Mouse (Mus musculus): ENCODE measurements around the gene Mecp2.

DNA sequence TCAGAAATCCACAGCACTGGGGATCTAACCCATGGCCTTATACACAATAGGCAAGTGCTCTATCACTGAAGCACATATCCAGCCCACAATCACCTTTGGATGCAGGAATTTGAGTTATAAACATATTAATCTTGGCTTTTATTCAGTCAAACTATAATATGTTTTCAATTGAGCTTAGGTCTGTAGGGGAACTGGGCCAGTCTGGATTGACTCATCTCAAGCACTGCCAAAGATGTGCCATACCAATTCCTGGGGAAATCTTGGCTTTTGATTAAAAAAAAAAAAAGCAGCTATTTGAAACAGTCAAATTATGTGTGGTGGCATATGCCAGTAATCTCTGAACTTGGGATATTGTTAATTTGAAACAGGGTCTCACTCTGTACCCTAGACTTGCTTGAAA lies 21.1 kb downstream of the Mecp2 start:
- TF ChIP-seq EP300 (IDR thresholded peaks at IDR 0.05; ENCODE audit: insufficient read depth, low read depth, low read length) (no peak), POLR2A (IDR thresholded peaks at IDR 0.05; ENCODE audit: insufficient read depth, low read length) (no peak), CTCF (IDR thresholded peaks at IDR 0.05; ENCODE audit: low read depth, low read length) (no peak)
